Mouse (Mus musculus): Measurements from ENCODE around the gene Mrm2. TPM values are rescaled to one million over a fixed set of nuclear protein-coding genes. Genes with fewer than 3 reads are reported as not detected.

Gene Mrm2
- total and polyA plus RNA-seq, 3 experiments: 11.2 to 14.6 (median 13.6) TPM

- Histone ChIP-seq H3K4me1 (ENCODE audit: control insufficient read depth in 1 of 2, insufficient read depth in 2 of 2) (peaks cover 0 to 3% of the 10 kb centered on the region in 2 experiments; a peak in 1 of 4 replicates), H3K27me3 (replicated peaks) (no peaks in the 10 kb centered on the region), H3K27ac (ENCODE audit: insufficient read depth, low read depth) (no peak overlapping the region), H3K4me2 (ENCODE audit: insufficient read depth, low read depth, poor library complexity, severe bottlenecking) (no peak overlapping the region), H3K9me3 (replicated peaks; ENCODE audit: low read length) (peaks cover 6% of the 10 kb centered on the region), H3K9ac (ENCODE audit: insufficient read depth, low read depth) (no peak overlapping the region), H3K4me3 (replicated peaks in 1 of 3; ENCODE audit: low read depth in 2 of 3, low read length in 2 of 3, poor library complexity in 1 of 3) (no peak overlapping the region), H3K36me3 (replicated peaks in 1 of 2; ENCODE audit: control insufficient read depth in 1 of 2, insufficient read depth in 1 of 2, low read length in 1 of 2) (peaks cover 44 to 91% of the 10 kb centered on the region in 2 experiments), H3K79me2 (replicated peaks; ENCODE audit: control insufficient read depth, extremely low read depth, insufficient read depth, poor library complexity, severe bottlenecking) (no peaks in the 10 kb centered on the region)
- TF ChIP-seq MXI1 (IDR thresholded peaks at IDR 0.05; ENCODE audit: low read depth, low read length) (no peak), CTCF (conservative IDR thresholded peaks at IDR 0.05 in 1 of 2, IDR thresholded peaks at IDR 0.05 in 1 of 2; ENCODE audit: low read depth in 2 of 2, low read length in 2 of 2) (peak in 1 of 2 experiments; percentile 11; a peak in 1 of 4 replicates)
- no peak for DNase-seq (ENCODE audit: extremely low read depth)
- dilution Hi-C loops (cut with MboI; ENCODE audit: extremely low pct_ligation_motif_present, extremely low pct_unique_long_range_greater_than_20kb, low sequenced_read_pairs) (no loop called here), in situ Hi-C loops (cut with MboI; ENCODE audit: low pct_ligation_motif_present, low pct_unique_long_range_greater_than_20kb, low sequenced_read_pairs) (loop anchor here (5.0 kb wide), 1 partner anchor 54 kb away; no protein-coding TSS in a partner anchor)
Measured at GRCm38 (mm10) chr5:140338779-140339178, 7.1 kb upstream of the Mrm2 start.

GRCm38 (mm10) chr5:140336680-140337079 is 5.0 kb upstream of the Mrm2 start:
- in situ Hi-C loops (cut with MboI; ENCODE audit: low pct_ligation_motif_present, low pct_unique_long_range_greater_than_20kb, low sequenced_read_pairs) (loop anchor here (5.0 kb wide), 1 partner anchor 56 kb away; no protein-coding TSS in a partner anchor), dilution Hi-C loops (cut with MboI; ENCODE audit: extremely low pct_ligation_motif_present, extremely low pct_unique_long_range_greater_than_20kb, low sequenced_read_pairs) (no loop called here)
- no peak overlapping the region for H3K4me2 ChIP-seq (ENCODE audit: insufficient read depth, low read depth, poor library complexity, severe bottlenecking)
- peak; percentile 25 for TF ChIP-seq RAD21 (IDR thresholded peaks at IDR 0.05; ENCODE audit: low read depth, low read length)
- TF ChIP-seq SMC3 (IDR thresholded peaks at IDR 0.05; ENCODE audit: low read depth, low read length): peak; percentile 45
- peak; percentile 65 to 97 for TF ChIP-seq CTCF (conservative IDR thresholded peaks at IDR 0.05 in 1 of 2, IDR thresholded peaks at IDR 0.05 in 1 of 2; ENCODE audit: low read depth in 2 of 2, low read length in 2 of 2)
- no peak for TF ChIP-seq ZC3H11A (IDR thresholded peaks at IDR 0.05; ENCODE audit: low read depth, low read length)
- no peak for TF ChIP-seq USF1 (IDR thresholded peaks at IDR 0.05; ENCODE audit: low read depth, low read length)
- peaks cover 3 to 13% of the 10 kb centered on the region in 2 experiments for H3K4me1 ChIP-seq (ENCODE audit: control insufficient read depth in 1 of 2, insufficient read depth in 2 of 2)
- DNase-seq (ENCODE audit: extremely low read depth): peak; percentile 44
- peaks cover 38 to 74% of the 10 kb centered on the region in 2 experiments for H3K36me3 ChIP-seq (replicated peaks in 1 of 2; ENCODE audit: control insufficient read depth in 1 of 2, insufficient read depth in 1 of 2, low read length in 1 of 2)
- no peak overlapping the region for H3K27ac ChIP-seq (ENCODE audit: insufficient read depth, low read depth)
- H3K9me3 ChIP-seq (replicated peaks; ENCODE audit: low read length): peaks cover 6% of the 10 kb centered on the region
- H3K27me3 ChIP-seq (replicated peaks): no peaks in the 10 kb centered on the region
- no peak overlapping the region for H3K9ac ChIP-seq (ENCODE audit: insufficient read depth, low read depth)
- no peaks in the 10 kb centered on the region for H3K79me2 ChIP-seq (replicated peaks; ENCODE audit: control insufficient read depth, extremely low read depth, insufficient read depth, poor library complexity, severe bottlenecking)
- H3K4me3 ChIP-seq (replicated peaks in 1 of 3; ENCODE audit: low read depth in 2 of 3, low read length in 2 of 3, poor library complexity in 1 of 3): no peak overlapping the region

GRCm38 (mm10) chr5:140333631-140334030 is 1.9 kb upstream of the Mrm2 start:
- dilution Hi-C loops (cut with MboI; ENCODE audit: extremely low pct_ligation_motif_present, extremely low pct_unique_long_range_greater_than_20kb, low sequenced_read_pairs) (no loop called here), in situ Hi-C loops (cut with MboI; ENCODE audit: low pct_ligation_motif_present, low pct_unique_long_range_greater_than_20kb, low sequenced_read_pairs) (no loop called here)
- Histone ChIP-seq H3K27me3 (replicated peaks) (no peaks in the 10 kb centered on the region), H3K79me2 (replicated peaks; ENCODE audit: control insufficient read depth, extremely low read depth, insufficient read depth, poor library complexity, severe bottlenecking) (no peaks in the 10 kb centered on the region), H3K9me3 (replicated peaks; ENCODE audit: low read length) (peaks cover 3% of the 10 kb centered on the region), H3K4me2 (ENCODE audit: insufficient read depth, low read depth, poor library complexity, severe bottlenecking) (no peak overlapping the region), H3K4me3 (replicated peaks in 1 of 3; ENCODE audit: low read depth in 2 of 3, low read length in 2 of 3, poor library complexity in 1 of 3) (no peak overlapping the region), H3K9ac (ENCODE audit: insufficient read depth, low read depth) (no peak overlapping the region), H3K27ac (ENCODE audit: insufficient read depth, low read depth) (no peak overlapping the region), H3K4me1 (ENCODE audit: control insufficient read depth in 1 of 2, insufficient read depth in 2 of 2) (peaks cover 8 to 23% of the 10 kb centered on the region in 2 experiments), H3K36me3 (replicated peaks in 1 of 2; ENCODE audit: control insufficient read depth in 1 of 2, insufficient read depth in 1 of 2, low read length in 1 of 2) (peaks cover 26 to 66% of the 10 kb centered on the region in 2 experiments)
- TF ChIP-seq MYC (IDR thresholded peaks at IDR 0.05; ENCODE audit: low read depth, low read length) (peak; percentile 91), ZC3H11A (IDR thresholded peaks at IDR 0.05; ENCODE audit: low read depth, low read length) (0 out of 2 replicates have a peak, but pooled peaks have one; percentile 4), CTCF (conservative IDR thresholded peaks at IDR 0.05 in 1 of 2, IDR thresholded peaks at IDR 0.05 in 1 of 2; ENCODE audit: low read depth in 2 of 2, low read length in 2 of 2) (peak in 1 of 2 experiments; percentile 78; a peak in 2 of 4 replicates), MAFK (IDR thresholded peaks at IDR 0.05; ENCODE audit: insufficient replicate concordance, low read length) (no peak), JUND (conservative IDR thresholded peaks at IDR 0.05; ENCODE audit: low read depth, low read length) (no peak), MAX (IDR thresholded peaks at IDR 0.05; ENCODE audit: low read length) (0 out of 2 replicates have a peak, but pooled peaks have one; percentile 38), KAT2A (IDR thresholded peaks at IDR 0.05; ENCODE audit: insufficient replicate concordance, low read length) (no peak), ELF1 (IDR thresholded peaks at IDR 0.05; ENCODE audit: low read depth, low read length) (no peak), GABPA (IDR thresholded peaks at IDR 0.05; ENCODE audit: insufficient replicate concordance, low read depth, low read length) (no peak), RAD21 (IDR thresholded peaks at IDR 0.05; ENCODE audit: low read depth, low read length) (peak; percentile 41), POLR2AphosphoS2 (IDR thresholded peaks at IDR 0.05; ENCODE audit: low read depth, low read length) (no peak), SMC3 (IDR thresholded peaks at IDR 0.05; ENCODE audit: low read depth, low read length) (peak; percentile 52), CHD2 (IDR thresholded peaks at IDR 0.05; ENCODE audit: low read length) (no peak)
- DNase-seq (ENCODE audit: extremely low read depth): peak; percentile 69
